Comparison of ENCODE assay signal across 19 mouse cellular contexts in the genomic region with DNA sequence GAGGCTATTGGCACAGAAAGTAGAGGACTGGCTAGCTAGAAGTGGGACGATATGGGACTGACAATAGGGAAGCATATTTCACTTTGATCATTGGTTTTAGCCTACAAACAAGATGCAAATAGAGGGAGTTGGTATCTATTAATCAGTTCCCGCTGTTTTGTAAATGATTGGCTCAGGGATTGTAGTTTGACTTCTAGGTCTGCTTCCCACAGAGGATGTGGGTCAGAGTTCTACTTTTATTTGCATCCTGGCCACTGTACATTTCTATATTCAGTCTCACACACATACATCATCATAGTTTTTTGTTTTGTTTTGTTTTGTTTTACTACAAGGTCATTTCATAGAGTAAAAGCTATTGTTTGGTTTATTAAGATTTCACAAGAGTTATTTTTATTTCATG.
"Had no signal": no experiment of that assay in that cellular context is flagged by ENCODE, and none has a peak within 500 bp of the region (broad histone marks: within the 10 kb centered on the region; RNA-seq: fewer than 3 reads in every experiment).

No protein-coding gene starts in this region.

- H3K27ac ChIP-seq: midbrain, embryonic 10.5 days; midbrain, embryonic 12.5 days; neural tube, embryonic 13.5 days; neural tube, embryonic 15.5 days had no signal

- H3K9me3 ChIP-seq: midbrain, embryonic 10.5 days; midbrain, embryonic 12.5 days; neural tube, embryonic 13.5 days; neural tube, embryonic 15.5 days had no signal

- H3K27me3 ChIP-seq: midbrain, embryonic 12.5 days; neural tube, embryonic 13.5 days; neural tube, embryonic 15.5 days had no signal

- H3K9ac ChIP-seq: lung, embryonic 14.5 days; midbrain, embryonic 12.5 days; neural tube, embryonic 13.5 days; neural tube, embryonic 15.5 days had no signal

- H3K4me2 ChIP-seq: lung, embryonic 14.5 days; midbrain, embryonic 12.5 days; neural tube, embryonic 13.5 days; neural tube, embryonic 15.5 days had no signal

- DNase-seq: lung, adult 18-20 months; lung, embryonic 14.5 days; lung, postnatal 10 days; lung, postnatal 4 days; midbrain, embryonic 14.5 days; retina, postnatal 1 day; right cerebral cortex, adult 18-20 months; right cerebral cortex, postnatal 25 days; right cerebral cortex, postnatal 4 days; spleen, adult 18-20 months; thymus, adult 18-20 months; thymus, postnatal 14 days; thymus, postnatal 36 days had no signal

- ATAC-seq: midbrain, embryonic 16.5 days had no signal

- H3K4me3 ChIP-seq: midbrain, embryonic 10.5 days; midbrain, embryonic 12.5 days; myocyte; neural tube, embryonic 13.5 days; neural tube, embryonic 15.5 days had no signal

- H3K36me3 ChIP-seq: midbrain, embryonic 10.5 days; midbrain, embryonic 12.5 days; neural tube, embryonic 13.5 days; neural tube, embryonic 15.5 days had no signal

- H3K4me1 ChIP-seq: midbrain, embryonic 10.5 days; midbrain, embryonic 12.5 days; neural tube, embryonic 13.5 days; neural tube, embryonic 15.5 days had no signal
